Mouse (Mus musculus) lung, adult 10 weeks (tissue): ENCODE measurements around the gene Twist1. TPM values are rescaled to one million over a fixed set of nuclear protein-coding genes. Genes with fewer than 3 reads are reported as not detected.

ENCODE experiments used
- polyA plus RNA-seq: library from polyadenylated mRNA; stranded (reverse); fragments of 350-450 nt; fragmentation: Illumina TruSeq; extraction: RNeasy Lipid Tissue Mini Kit (QIAGEN cat#74804); gene quantifications from one replicate; pipeline ENCODE4 v1.2.3, GENCODE M21; 2014; ENCODE audit warnings: low read depth, low replicate concordance; ENCODE audit not compliant: insufficient read depth

The Twist1 gene
- polyA plus RNA-seq, result 0.42 TPM

DNA sequence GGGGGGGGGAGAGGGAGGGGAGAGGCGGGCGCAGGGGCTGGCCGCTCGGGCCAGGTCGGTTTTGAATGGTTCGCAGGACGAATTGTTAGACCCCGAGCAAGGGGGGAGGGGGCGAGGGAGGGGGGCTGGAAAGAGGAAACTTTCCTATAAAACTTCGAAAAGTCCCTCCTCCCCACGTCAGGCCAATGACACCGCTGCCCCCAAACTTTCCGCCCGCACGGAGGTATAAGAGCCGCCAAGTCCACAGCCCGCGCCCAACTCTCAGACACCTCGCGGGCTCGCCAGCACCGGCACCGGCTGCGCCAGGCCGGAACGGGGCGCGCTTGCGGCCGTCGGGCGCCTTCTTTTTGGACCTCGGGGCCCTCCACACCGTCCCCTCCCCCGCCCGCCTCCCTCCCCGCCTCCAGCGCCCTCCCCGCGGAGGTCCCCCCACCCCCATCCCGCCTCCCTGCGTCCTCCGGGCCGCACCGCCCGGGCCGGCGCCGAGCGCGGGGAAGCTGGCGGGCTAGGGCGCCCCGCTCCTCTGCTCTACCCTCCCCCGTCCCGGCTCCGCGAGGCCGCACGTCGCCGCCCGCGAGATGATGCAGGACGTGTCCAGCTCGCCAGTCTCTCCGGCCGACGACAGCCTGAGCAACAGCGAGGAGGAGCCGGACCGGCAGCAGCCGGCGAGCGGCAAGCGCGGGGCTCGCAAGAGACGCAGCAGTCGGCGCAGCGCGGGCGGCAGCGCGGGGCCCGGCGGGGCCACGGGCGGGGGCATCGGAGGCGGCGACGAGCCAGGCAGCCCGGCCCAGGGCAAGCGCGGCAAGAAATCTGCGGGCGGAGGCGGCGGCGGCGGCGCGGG lies at the start of gene Twist1:
Twist1 (plus strand) TSS at position 272 of the 841 bp plus-strand sequence.

DNA sequence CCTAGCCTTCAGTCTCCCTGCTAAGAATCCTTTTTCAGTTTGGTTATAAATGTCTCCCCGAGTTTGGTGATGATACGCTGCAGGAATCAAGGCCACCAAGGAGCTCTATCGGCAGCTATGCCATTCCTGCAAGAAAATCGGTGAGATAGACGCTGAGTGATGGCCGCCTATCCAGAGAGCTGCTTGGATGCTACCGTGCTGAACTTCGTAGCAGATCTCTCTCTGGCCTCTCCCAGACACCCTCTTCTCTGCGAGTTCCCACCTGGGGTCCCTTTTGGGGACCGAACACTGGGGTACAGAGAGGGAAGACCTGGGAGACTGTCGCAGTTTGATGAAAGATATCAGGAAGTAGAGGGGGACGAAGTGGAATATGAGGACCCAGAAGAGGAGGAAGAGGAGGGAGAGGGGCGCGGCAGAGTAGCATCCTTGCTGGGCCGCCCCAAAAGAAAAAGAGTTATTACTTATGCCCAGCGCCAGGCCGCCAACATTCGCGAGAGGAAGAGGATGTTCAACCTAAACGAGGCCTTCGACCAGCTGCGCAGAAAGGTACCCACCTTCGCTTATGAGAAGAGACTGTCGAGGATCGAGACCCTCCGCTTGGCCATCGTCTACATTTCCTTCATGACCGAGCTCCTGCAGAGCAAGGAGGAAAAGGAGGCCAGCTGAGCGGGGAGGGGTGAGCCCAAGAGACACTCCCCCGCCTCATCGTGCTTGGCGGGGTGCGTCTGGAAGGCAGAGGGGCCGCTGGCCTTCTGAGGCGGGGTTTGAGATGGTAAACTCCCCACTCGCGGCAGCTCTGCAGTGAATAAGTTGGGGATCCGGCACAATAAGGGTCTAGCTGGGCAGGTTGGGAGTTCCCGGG lies 28.9 kb upstream of the Twist1 start, which contains the start of gene Ferd3l:
Ferd3l (plus strand) TSS at position 95 of the 862 bp plus-strand sequence.

Other genes starting within 250 kb of the Twist1 start
- gene Ferd3l, start 29.2 kb upstream of the Twist1 start, polyA plus RNA-seq, result not detected